Mouse (Mus musculus): ENCODE results near the gene Gm6583. TPM values are rescaled to one million over a fixed set of nuclear protein-coding genes. Genes with fewer than 3 reads are reported as not detected.

Gene Gm6583
- total RNA-seq (2015; ENCODE audit: low replicate concordance) (not detected in 2 replicates), total RNA-seq (2017; ENCODE audit: low replicate concordance) (not detected in 2 replicates)

DNA sequence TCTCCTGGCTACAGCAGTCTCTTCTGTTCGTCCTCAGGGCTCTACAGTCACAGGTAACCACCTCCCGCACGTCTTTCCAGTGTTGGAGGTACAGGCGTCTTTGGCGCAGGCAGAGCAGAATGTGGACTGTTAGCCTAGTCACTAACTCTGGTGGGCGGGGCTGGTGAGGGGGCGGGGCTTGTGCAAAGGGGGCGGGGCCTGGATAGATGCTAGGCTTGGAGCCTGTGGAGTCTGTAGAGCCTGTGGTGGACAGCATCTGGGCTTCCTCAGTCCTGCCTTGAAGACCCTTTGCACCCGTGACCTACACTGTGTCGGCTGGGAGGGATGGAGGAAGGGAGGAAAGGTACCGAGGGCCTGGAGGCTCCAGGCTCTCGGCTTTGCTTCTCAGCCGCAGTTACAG is at the start of gene Gm6583:
Gm6583 (minus strand) TSS at position 124 of the 400 bp plus-strand sequence.
- no peak for ATAC-seq (replicated peaks; ENCODE audit: low FRiP score, poor library complexity, severe bottlenecking)

DNA sequence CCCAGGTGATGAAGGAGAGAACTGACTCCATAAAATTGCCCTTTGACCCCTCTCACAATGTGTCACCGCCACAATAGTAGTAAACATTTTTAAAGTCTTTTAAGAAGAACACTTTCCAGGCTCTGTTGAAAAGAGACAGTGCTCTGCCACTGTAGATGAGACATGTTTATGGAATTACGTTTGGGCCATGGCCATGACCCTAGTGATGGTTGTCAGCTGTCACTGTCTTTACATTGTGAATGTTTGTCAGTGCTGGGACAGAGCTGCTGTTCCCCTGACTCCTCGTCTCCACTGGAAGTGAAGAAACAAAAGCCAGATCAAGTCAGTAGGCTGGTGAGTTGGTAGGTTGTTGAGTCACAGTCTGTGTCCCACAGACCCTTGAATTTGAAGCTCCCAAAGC is 46.6 kb upstream of the Gm6583 start:
- no peak for ATAC-seq (replicated peaks; ENCODE audit: low FRiP score, poor library complexity, severe bottlenecking)

DNA sequence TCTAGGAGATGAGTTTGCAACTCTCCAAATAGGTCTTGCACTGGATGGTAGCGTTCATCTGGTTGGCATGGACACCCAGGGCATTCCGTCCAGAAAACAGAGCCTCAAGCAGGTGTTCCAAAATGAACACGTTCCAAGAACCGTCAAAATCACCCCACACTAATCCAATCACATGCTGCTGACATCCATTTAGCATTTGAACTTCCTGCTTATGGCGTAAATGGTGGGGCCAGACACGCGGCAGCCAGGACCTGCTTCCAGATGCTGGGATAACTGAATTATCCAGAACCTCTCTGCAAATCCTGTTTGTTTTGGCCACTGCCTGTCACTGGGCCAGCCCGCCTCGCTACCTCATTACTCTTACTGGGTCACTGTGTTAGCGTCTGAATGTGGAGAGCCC is 43.5 kb upstream of the Gm6583 start:
- ATAC-seq (replicated peaks; ENCODE audit: low FRiP score, poor library complexity, severe bottlenecking), result no peak

DNA sequence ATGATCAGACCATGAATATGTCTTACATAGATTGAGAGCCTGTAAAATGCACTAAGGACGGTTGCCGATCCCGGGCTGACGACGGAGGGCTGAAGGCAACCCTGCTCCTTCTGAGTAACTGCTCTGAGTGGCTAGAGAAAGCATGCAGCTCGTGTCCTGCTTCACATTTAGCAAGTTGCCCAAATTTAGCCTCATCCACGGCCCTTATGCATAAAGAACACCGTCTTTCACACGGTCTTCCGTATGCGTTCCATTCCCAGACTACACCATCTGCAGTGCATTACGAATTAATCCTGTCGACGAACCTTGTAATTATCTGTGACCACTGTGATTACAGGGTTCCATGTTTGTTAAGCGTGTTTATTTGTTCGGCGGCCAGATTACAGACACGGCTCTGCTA is 40.2 kb upstream of the Gm6583 start:
- ATAC-seq (replicated peaks; ENCODE audit: low FRiP score, poor library complexity, severe bottlenecking), result no peak

DNA sequence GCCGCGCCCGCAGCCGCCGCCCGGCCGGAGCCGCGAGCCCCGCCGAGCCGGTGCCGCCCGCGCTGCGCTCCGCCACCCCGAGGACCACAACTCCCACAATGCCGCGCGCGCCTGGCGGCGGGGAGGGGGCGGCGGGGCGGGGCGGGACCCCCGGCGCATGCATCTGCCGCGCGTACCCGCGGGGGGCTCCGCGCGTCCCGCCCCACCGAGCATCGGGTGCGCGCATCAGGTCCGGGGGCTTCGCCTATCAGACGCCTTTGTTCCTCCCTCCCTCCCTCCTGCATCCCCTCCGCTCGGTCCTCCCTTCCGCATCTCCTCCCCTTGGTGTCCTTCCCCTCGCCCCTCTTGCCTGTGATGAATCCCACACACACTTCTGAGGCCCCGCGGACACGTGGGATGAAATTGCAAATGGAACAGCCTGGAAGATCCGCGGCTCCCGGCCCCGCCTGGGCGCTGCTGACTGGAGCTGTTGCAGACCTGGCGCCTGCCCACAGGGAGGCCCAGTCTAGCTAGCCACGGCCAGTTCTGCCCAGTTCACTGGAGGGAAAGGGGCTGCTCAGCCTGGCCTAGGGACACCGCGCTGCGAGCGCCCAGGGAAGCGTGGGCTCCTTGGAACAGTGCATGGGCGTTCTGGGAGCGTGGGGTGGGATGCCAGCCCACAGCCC is 39.1 kb upstream of the Gm6583 start, which contains the start of gene Asphd2:
Asphd2 (minus strand) TSS at position 88 of the 665 bp plus-strand sequence.
- no peak for ATAC-seq (replicated peaks; ENCODE audit: low FRiP score, poor library complexity, severe bottlenecking)

DNA sequence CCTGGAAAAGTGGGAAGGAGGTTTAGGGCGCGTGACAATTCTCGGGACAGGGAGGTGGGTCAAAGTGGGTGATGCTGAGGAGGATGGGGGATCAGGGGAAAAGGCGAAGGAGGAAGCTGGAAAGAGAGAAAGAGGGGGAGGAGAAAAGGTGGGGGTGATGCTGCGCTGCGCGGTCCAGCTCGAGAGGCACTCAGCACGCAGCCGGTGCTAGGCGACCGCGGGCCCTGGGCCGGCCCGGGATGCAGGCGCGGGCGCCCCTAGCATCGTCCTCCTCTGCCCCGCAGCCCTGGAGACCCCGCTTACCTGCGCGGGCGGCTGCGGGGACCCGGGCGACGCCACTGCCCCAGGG is 38.6 kb upstream of the Gm6583 start:
- ATAC-seq (replicated peaks; ENCODE audit: low FRiP score, poor library complexity, severe bottlenecking), result no peak

DNA sequence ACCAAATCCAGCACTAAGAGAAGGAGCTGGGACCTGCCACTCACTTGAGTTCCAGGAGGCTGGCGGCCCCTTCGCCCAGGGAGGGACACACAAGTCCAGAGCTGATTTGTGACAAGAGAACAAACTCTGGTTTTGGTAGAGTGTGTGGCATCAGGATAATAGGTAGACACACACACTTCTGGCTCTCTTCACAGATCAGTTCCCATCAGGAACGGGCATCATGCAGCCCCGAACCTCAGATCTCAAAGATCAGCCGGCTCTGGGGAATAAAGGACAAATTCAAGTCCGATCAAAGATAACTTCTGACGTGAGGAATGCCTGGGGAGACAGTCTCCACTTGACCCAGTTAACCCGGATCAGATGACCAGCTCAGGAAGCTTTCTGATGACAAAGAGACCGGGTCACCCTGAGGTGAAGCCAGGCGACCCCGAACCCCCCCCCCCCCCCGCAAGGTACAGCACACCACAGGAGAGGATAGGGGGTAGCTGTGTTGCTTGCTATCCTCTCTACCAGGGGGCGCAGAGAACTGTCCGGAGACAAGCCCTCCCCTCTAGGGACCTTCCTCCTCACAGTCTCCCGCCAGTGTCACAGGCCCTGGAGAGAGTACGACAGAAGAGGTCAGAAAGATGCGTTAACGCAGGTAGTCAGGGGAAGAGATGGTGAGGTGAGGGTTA is 38.0 kb upstream of the Gm6583 start:
- ATAC-seq (replicated peaks; ENCODE audit: low FRiP score, poor library complexity, severe bottlenecking), result no peak

DNA sequence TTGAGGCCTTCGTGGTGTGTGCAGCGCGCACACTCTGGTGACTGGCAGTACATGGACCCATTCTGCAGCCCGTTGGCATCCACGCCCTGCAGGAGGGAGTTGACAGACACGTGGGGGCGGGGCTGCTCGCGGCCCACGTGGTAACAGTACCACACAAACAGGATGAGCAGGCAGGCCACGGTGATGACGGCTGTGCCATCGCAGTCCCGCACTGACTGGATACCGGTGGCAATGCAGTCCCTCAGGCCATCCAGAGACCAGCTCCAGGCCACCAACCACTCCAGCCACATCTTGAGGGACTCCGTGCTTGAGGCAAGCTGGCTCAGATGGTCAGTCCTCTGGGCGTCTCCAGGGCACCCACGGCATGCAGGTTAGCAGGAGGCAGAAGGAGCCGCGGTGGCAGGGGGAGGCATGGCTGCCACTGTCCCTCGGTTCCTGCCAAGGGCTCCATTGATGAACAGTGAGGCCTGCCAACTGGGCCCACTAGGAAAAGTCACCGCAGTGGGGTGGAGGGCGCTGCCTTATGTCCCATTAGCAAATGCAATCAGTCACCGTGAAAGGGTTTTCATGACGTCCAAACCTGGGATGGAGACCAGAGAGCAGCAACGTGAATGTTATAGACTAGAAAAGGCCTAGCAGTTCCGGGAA is 36.0 kb upstream of the Gm6583 start:
- no peak for ATAC-seq (replicated peaks; ENCODE audit: low FRiP score, poor library complexity, severe bottlenecking)

DNA sequence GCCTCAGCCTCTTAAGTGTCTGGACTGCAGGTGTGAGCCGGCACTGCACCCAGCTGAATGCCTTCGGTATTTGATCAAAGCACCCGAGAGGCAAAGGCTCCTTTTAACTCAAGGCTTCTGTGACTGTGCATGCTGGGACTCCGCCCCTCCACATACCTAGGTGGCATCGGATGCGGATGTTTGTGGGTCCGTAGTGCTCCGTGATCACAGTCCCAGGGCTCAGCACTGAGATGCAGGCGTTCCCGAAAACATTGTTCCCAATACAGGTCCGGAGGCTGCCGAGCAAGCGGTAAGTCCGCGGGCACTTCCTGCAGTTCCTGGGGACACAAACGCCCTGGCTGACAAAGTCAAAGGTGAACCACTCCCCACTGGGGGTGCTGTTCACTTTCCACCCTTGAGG is 35.2 kb upstream of the Gm6583 start:
- ATAC-seq (replicated peaks; ENCODE audit: low FRiP score, poor library complexity, severe bottlenecking), result no peak

DNA sequence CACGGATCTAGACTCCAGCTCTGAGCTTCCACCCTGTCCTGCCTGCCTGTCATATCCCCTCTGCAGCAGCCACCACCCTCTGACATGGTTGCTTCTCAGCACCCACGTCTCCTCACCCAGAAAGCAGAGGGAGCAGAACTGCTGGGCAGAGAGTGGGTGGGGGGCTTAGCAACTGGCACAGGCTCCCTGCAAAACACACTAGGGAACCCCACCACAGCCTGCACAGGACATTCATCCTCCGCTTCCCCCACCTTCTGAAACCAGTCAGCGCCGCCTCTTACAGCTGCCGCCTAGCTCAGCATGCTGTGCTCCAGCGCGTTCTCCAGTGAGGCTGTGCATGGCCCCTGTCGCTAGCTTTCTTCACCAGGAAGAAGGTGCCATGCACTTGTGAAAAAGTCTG is 33.5 kb upstream of the Gm6583 start:
- ATAC-seq (replicated peaks; ENCODE audit: low FRiP score, poor library complexity, severe bottlenecking), result no peak

DNA sequence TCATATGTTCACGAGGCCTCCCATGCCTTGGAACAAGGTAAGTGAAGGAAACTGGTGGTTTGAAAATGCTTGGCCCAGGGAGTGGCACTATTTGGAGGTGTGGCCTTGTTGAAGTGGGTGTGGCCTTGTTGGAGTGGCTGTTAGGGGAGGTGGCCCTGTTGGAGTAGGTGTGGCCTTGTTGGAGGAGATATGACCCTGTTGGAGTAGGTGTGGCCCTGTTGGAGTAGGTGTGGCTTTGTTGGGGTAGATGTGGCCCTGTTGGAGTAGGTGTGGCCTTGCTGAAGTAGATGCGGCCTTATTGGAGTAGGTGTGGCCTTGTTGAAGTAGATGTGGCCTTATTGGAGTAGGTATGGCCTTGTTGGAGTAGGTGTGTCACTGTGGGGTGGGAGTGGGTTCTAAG is 30.1 kb upstream of the Gm6583 start:
- no peak; the same call in 1 of the 2 replicates for ATAC-seq (replicated peaks; ENCODE audit: low FRiP score, poor library complexity, severe bottlenecking)

DNA sequence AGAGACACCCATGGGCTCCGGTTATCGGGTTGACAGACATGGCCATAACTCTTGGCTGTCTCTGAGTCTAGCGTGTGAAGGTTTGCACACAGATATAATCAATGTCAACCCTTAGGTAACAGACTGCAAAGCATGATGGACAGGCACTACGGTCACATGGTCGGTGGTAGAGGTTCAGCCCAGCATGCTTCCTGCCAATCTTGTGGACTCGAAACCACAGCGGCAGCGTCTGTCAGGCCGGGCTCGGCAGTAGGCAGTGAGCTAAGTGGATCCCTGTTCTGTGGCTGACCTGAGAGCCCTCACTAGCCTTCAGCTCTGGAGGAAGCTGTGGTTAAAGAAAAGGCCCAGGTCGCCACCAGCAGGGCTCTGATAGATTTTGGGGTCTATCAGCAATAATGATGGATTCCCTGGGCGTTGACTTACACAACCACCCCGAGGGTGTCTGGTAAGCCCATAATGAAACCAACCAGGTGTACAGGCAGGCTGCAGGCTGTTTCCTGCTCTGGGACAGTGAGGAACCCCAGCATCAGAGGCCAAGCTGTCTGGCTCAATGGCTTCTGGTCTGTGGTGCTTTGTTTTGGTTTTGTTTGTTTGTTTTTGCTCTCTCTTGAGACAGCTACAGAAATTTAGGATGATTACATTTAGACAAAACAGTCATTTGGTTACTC is 29.1 kb upstream of the Gm6583 start:
- ATAC-seq (replicated peaks; ENCODE audit: low FRiP score, poor library complexity, severe bottlenecking), result no peak

DNA sequence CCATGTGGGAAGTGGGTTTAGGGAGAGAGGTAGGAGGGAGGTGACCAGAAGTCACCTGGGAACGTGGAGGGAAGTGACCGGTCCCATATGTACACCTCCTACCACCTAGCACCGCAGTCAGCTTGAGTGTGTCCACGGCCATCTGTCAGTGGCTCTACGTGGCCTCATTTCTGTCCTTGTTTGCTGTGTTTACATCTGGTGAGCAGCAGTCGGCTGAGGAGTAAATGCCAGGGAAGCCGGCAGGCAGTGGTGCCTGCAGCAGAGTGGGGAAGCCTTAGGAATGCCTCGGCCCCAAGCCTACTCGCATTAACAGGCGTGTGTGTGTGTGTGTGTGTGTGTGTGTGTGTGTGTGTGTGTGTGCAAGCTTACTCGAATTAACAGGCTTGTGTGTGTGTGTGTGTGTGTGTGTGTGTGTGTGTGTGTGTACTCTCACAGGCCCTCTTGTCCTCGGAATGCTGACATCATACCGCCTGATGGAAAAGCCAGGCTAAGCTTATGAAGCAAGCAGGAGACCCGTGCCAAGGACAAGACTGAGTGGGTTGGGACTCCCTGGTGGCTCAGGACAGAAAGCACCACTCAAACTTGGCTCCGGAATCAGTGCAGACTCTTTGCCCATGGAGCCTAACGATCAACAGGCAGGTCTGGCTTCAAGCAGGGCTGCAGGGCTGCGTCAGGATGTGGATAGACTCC is 27.0 kb upstream of the Gm6583 start:
- no peak for ATAC-seq (replicated peaks; ENCODE audit: low FRiP score, poor library complexity, severe bottlenecking)

DNA sequence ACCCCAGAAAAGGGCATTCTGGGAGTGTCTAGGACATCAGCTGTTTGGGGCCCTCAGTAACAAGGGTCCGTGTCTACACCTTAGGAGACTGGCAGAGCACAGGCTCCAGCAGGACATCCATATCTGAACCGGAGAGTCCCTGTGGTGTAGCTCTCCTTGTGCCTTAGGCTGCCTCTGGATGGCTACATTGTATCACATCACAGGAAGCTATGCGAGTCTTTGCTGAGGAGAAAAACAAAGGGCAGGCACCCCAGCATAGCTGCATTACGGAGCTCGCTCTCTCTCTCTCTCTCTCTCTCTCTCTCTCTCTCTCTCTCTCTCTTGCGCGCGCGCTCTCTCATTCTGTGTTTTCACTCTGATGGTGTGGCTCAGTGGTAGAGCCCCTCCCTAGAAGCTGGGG is 26.2 kb upstream of the Gm6583 start:
- ATAC-seq (replicated peaks; ENCODE audit: low FRiP score, poor library complexity, severe bottlenecking), result no peak

DNA sequence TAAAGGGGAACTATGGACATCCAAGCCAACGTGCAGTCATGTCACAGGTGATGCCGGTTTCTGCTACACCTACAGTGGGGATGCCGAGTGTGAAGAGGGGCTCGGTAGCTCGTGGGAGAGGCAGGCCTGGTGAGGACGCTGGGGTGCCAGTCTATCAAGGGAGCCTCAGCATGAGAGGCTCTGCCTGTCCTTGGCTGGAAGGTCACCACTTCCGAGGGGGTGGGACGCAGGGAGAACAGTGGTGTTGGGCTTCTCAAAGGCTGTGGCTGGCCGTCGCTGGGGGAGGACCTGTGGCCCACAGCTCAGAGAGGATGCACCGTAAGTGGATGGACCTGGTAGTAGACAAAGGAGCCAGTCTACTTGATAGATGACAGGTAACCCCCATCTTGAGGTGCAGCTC is 25.3 kb upstream of the Gm6583 start:
- no peak for ATAC-seq (replicated peaks; ENCODE audit: low FRiP score, poor library complexity, severe bottlenecking)

DNA sequence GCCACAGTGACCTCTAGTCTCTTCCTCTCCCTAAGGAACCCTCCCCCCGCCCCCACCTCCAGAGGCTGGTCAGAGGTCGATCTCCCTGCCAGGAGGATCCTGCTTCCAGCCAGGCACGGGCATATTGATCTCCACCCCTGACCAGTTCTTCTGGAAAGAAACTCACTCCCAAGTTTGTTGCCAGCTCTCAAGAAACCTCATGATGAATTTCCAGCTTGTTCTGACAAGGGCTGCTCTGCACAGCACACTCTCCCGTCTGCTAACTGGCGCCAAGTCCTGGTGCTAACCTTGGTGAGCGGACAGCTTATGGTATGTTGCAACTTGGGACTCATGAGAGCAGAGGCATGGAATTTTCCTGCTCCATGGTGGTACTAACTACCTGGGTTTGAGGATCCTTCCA is 22.9 kb upstream of the Gm6583 start:
- no peak for ATAC-seq (replicated peaks; ENCODE audit: low FRiP score, poor library complexity, severe bottlenecking)

DNA sequence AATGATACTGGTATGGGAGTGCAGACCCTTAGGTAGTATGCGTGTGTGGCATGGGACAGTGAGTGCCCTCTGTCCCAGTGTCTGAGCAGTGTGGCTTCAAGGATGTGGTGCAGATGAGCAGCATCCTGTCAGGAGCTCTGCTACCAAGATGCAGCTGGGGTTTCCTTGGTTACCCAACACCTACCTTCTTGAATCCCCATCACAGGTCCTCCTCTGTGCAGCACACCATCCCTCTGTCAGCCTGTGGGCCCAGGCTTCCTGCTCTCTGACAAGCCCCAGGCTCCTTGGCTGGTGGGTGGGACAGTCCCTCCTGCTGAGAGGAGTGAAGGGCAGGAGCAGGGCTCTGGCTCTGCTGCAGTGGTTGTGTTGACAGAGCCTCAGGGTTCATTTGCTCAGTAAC is 21.5 kb upstream of the Gm6583 start:
- no peak for ATAC-seq (replicated peaks; ENCODE audit: low FRiP score, poor library complexity, severe bottlenecking)

DNA sequence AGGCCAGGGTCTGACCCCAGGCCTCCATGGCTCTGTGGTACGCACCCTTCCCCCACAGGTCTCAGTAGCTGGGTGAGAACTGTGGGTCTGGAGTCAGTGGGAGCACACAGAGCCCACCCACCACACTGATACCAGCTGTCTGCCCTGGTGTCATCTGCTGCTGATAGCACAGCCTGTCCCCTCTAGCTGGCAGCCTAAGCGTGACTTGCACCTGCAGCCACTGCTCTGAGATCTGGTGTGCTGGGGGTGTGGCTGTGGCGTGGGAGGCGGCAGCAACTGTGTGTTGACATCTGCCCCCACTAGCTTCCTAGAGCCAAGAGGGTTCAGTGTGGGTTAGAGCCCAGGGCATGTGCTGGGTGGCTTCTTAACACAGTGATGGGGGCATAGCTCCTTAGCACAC is 20.3 kb upstream of the Gm6583 start:
- no peak for ATAC-seq (replicated peaks; ENCODE audit: low FRiP score, poor library complexity, severe bottlenecking)

DNA sequence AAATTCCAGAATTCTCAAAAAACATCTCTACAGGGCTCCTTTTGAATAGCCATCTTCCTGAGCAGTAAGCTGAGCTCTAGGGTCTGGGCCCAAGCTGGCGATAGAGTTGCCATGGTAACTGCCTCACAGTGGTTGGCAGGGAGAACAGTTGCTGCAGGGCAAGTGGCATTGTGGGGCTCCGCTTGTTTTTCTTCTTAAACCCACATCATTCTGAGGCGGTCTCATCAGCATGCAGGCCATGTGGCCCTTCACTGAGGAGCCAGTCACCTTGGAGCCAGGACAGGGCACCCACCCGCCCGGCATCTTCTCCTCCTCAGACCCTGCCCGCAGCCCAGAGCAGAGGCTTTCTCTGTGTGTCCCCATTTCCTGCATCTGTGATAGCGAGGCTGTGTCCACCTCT is 16.1 kb upstream of the Gm6583 start:
- no peak for ATAC-seq (replicated peaks; ENCODE audit: low FRiP score, poor library complexity, severe bottlenecking)

DNA sequence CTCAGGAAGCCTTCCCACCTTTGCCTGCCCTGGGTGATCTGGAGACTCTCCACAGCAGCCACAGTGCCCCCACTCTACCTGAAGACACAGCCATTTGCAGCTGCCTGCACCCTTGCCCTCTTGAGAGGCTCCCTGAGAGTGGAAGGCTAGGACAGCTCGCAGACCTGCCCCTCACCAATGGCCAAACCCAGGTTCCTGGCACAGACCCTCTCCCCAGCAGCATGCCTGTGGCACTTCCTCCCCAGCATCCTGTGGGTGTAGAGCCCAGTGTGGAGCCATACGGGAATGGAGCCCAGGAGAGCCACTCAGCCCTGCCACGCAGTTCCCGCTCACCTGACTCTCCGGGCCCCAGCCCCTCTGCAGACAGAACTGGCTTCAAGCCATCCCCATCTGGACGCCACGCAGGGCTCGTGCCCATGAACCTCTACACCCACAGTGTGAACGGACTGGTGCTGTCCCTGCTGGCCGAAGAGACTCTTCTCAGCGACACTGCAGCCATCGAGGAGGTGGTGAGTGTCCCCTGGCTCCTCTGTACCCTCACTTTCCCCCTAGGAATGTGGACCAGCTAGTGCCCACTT is 14.5 kb upstream of the Gm6583 start:
- ATAC-seq (replicated peaks; ENCODE audit: low FRiP score, poor library complexity, severe bottlenecking), result no peak

Data from erythroid progenitor cell, adult 5-6 weeks (primary cell).